Mouse (Mus musculus): ENCODE measurements around the gene Zfp90.
"Not testable (repeated sequence)": the region's sequence is repeated elsewhere in the genome, so short reads cannot be mapped to it uniquely, and the experiment has no call there.

DNA sequence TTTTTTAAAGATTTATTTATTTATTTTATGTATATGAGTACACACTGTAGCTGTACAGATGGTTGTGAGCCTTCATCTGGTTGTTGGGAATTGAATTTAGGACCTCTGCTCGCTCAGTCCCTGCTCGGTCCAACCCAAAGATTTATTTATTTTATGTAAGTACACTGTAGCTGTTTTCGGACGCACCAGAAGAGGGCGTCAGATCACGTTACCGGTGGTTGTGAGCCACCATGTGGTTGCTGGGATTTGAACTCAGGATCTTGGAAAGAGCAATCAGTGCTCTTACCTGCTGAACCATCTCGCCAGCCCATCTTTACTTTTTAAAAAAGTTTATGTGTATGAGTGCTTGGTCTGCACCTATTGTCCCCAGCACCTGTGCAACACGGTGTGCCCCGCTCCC is 16.8 kb downstream of the Zfp90 start:
- TF ChIP-seq CTCF (IDR thresholded peaks at IDR 0.05; ENCODE audit: control insufficient read depth, insufficient read depth, insufficient replicate concordance, low read depth, low read length); POLR2A (IDR thresholded peaks at IDR 0.05; ENCODE audit: control insufficient read depth, low read depth, low read length): not testable (repeated sequence)
